Mouse (Mus musculus) megakaryocyte, embryonic 14.5 days (primary cell): ENCODE data around the gene Stat5a.

Experiments used
- FLI1 ChIP-seq: IDR thresholded peaks from 2 replicates; pipeline ENCODE4 v1.6.1; 2012; ENCODE audit warnings: low read length, inconsistent platforms, mixed read lengths
- GATA1 ChIP-seq: IDR thresholded peaks from 3 replicates; pipeline ENCODE4 v1.6.1; 2012; ENCODE audit warnings: mixed read lengths, low read length, inconsistent platforms, borderline replicate concordance

- TF ChIP-seq GATA1 (no peak), FLI1 (no peak)
Observed at GRCm38 (mm10) chr11:100845793-100846192, 13.4 kb upstream of the Stat5a start.
